Mouse (Mus musculus) midbrain, embryonic 13.5 days (tissue): ENCODE data around the gene Cdc42bpa. TPM values are rescaled to one million over a fixed set of nuclear protein-coding genes. Genes with fewer than 3 reads are reported as not detected.

Experiments
- ATAC-seq: fragments of 200-750 bp; cut with Nextera tagmentation; 2 replicates; pipeline ENCODE4 v1.8.0; 2017; ENCODE audit warnings: mild to moderate bottlenecking, moderate TSS enrichment, moderate library complexity
- H3K27ac ChIP-seq: fragments of 300-500 bp; sonication (generic); 2 replicates; pipeline ENCODE4 v1.5.1; 2015; ENCODE audit warnings: inconsistent platforms, mild to moderate bottlenecking, moderate library complexity
- H3K27me3 ChIP-seq: fragments of 300-500 bp; sonication (generic); 2 replicates; pipeline ENCODE4 v1.6.1; 2015; ENCODE audit warnings: mild to moderate bottlenecking, inconsistent platforms
- H3K36me3 ChIP-seq: fragments of 300-500 bp; sonication (generic); 2 replicates; pipeline ENCODE4 v1.6.1; 2015; ENCODE audit warnings: mild to moderate bottlenecking, inconsistent platforms
- H3K4me1 ChIP-seq: fragments of 300-500 bp; sonication (generic); replicated peaks from 2 replicates; pipeline ENCODE4 v1.6.1; 2015; ENCODE audit warnings: inconsistent platforms
- H3K4me2 ChIP-seq: fragments of 300-500 bp; sonication (generic); replicated peaks from 2 replicates; pipeline ENCODE4 v1.6.1; 2015; ENCODE audit warnings: moderate library complexity, mild to moderate bottlenecking, inconsistent platforms
- H3K4me3 ChIP-seq: fragments of 300-500 bp; sonication (generic); replicated peaks from 2 replicates; pipeline ENCODE4 v1.5.1; 2015; ENCODE audit warnings: mild to moderate bottlenecking, inconsistent platforms
- H3K9ac ChIP-seq: fragments of 300-500 bp; sonication (generic); replicated peaks from 2 replicates; pipeline ENCODE4 v1.6.1; 2015; ENCODE audit warnings: mild to moderate bottlenecking, inconsistent platforms
- H3K9me3 ChIP-seq: fragments of 300-500 bp; sonication (generic); 2 replicates; pipeline ENCODE4 v1.6.1; 2016; ENCODE audit warnings: mild to moderate bottlenecking, inconsistent platforms
- WGBS: fragments of 180-500 bp; shearing (Covaris S2); methylation state at CpG from one replicate; pipeline ENCODE4 v1.1.7; 2015; 5-methylcytosine and 5-hydroxymethylcytosine counted together
- polyA plus RNA-seq: library from polyadenylated mRNA; unstranded; fragments of >200 nt; fragmentation: Nextera tagmentation; extraction: Ambion mirVana; gene quantifications from 2 replicates; pipeline ENCODE4 v1.2.1, GENCODE M21; 2015

Gene Cdc42bpa
- polyA plus RNA-seq, 1 experiment from 2014 or later, result 20.8 TPM

- H3K36me3 ChIP-seq, result no peaks in the 10 kb centered on the region
- ATAC-seq, result no peak
- H3K27ac ChIP-seq, result no peak overlapping the region
- H3K4me1 ChIP-seq, result peaks cover 39% of the 10 kb centered on the region
- no peaks in the 10 kb centered on the region for H3K27me3 ChIP-seq
- H3K9me3 ChIP-seq, result no peaks in the 10 kb centered on the region
- H3K4me3 ChIP-seq, result peak overlapping the region; percentile 77
- peak overlapping the region; percentile 94 for H3K9ac ChIP-seq
- 45% methylated on average over 4 of the region's 4 CpGs for WGBS
- peak overlapping the region; percentile 65 for H3K4me2 ChIP-seq
These were observed 1.5 kb downstream of the Cdc42bpa start for GRCm38 (mm10) chr1:179961777-179962176.

- Histone ChIP-seq H3K4me3 (no peak overlapping the region), H3K9me3 (no peaks in the 10 kb centered on the region), H3K4me2 (no peak overlapping the region), H3K27ac (no peak overlapping the region), H3K27me3 (no peaks in the 10 kb centered on the region), H3K36me3 (no peaks in the 10 kb centered on the region), H3K4me1 (peaks cover 6% of the 10 kb centered on the region), H3K9ac (no peak overlapping the region)
- no peak for ATAC-seq
- 80% methylated on average over 5 of the region's 5 CpGs for WGBS
These were observed 9.6 kb downstream of the Cdc42bpa start for GRCm38 (mm10) chr1:179969776-179970428.

GRCm38 (mm10) chr1:179975021-179975420 is 14.7 kb downstream of the Cdc42bpa start:
- H3K9me3 ChIP-seq, result no peaks in the 10 kb centered on the region
- no peak overlapping the region for H3K4me2 ChIP-seq
- H3K4me3 ChIP-seq, result no peak overlapping the region
- H3K4me1 ChIP-seq, result peaks cover 12% of the 10 kb centered on the region
- no peak overlapping the region for H3K9ac ChIP-seq
- 79% methylated on average over 6 of the region's 6 CpGs for WGBS
- no peaks in the 10 kb centered on the region for H3K27me3 ChIP-seq
- no peaks in the 10 kb centered on the region for H3K36me3 ChIP-seq
- no peak overlapping the region for H3K27ac ChIP-seq
- no peak for ATAC-seq

GRCm38 (mm10) chr1:179975645-179976275 is 15.5 kb downstream of the Cdc42bpa start:
- Histone ChIP-seq H3K4me1 (peaks cover 12% of the 10 kb centered on the region), H3K27ac (no peak overlapping the region), H3K9me3 (no peaks in the 10 kb centered on the region), H3K36me3 (no peaks in the 10 kb centered on the region), H3K9ac (no peak overlapping the region), H3K27me3 (no peaks in the 10 kb centered on the region), H3K4me2 (no peak overlapping the region), H3K4me3 (no peak overlapping the region)
- WGBS, result 80% methylated on average over 5 of the region's 5 CpGs
- no peak for ATAC-seq

GRCm38 (mm10) chr1:179977437-179977836 is 17.2 kb downstream of the Cdc42bpa start:
- Histone ChIP-seq H3K9ac (no peak overlapping the region), H3K4me1 (peaks cover 12% of the 10 kb centered on the region), H3K4me2 (no peak overlapping the region), H3K4me3 (no peak overlapping the region), H3K9me3 (peaks cover 7% of the 10 kb centered on the region), H3K36me3 (peaks cover 6% of the 10 kb centered on the region; the same call in 1 of the 2 replicates), H3K27me3 (no peaks in the 10 kb centered on the region), H3K27ac (no peak overlapping the region)
- ATAC-seq, result no peak
- WGBS, result 84% methylated on average over 6 of the region's 6 CpGs

- no peaks in the 10 kb centered on the region for H3K27me3 ChIP-seq
- WGBS, result 85% methylated on average over 1 of the region's 1 CpGs
These were observed 18.5 kb downstream of the Cdc42bpa start for GRCm38 (mm10) chr1:179978742-179979141.

GRCm38 (mm10) chr1:179981680-179982079 is 21.4 kb downstream of the Cdc42bpa start:
- Histone ChIP-seq H3K4me3 (no peak overlapping the region), H3K9ac (no peak overlapping the region), H3K4me1 (no peaks in the 10 kb centered on the region), H3K36me3 (peaks cover 13% of the 10 kb centered on the region), H3K27me3 (no peaks in the 10 kb centered on the region), H3K9me3 (peaks cover 7% of the 10 kb centered on the region), H3K4me2 (no peak overlapping the region), H3K27ac (no peak overlapping the region)
- ATAC-seq, result no peak

More at GRCm38 (mm10) chr1:179978742-179979141, 18.5 kb downstream of the Cdc42bpa start:
- Histone ChIP-seq H3K4me2 (no peak overlapping the region), H3K9ac (no peak overlapping the region), H3K4me1 (0 out of 2 replicates have a peak, but pooled peaks cover 6% of the 10 kb centered on the region), H3K9me3 (peaks cover 7% of the 10 kb centered on the region), H3K36me3 (peaks cover 6% of the 10 kb centered on the region; the same call in 1 of the 2 replicates), H3K4me3 (no peak overlapping the region), H3K27ac (no peak overlapping the region)
- no peak for ATAC-seq

GRCm38 (mm10) chr1:179982183-179982582 is 21.9 kb downstream of the Cdc42bpa start:
- Histone ChIP-seq H3K9ac (no peak overlapping the region), H3K4me2 (no peak overlapping the region), H3K36me3 (peaks cover 13% of the 10 kb centered on the region), H3K27ac (no peak overlapping the region), H3K27me3 (no peaks in the 10 kb centered on the region), H3K9me3 (peaks cover 7% of the 10 kb centered on the region), H3K4me1 (no peaks in the 10 kb centered on the region), H3K4me3 (no peak overlapping the region)
- 86% methylated on average over 1 of the region's 1 CpGs for WGBS
- ATAC-seq, result no peak

GRCm38 (mm10) chr1:179982933-179983332 is 22.7 kb downstream of the Cdc42bpa start:
- no peak for ATAC-seq
- no peak overlapping the region for H3K4me2 ChIP-seq
- H3K27me3 ChIP-seq, result no peaks in the 10 kb centered on the region
- no peak overlapping the region for H3K4me3 ChIP-seq
- H3K9me3 ChIP-seq, result peaks cover 7% of the 10 kb centered on the region
- H3K9ac ChIP-seq, result no peak overlapping the region
- H3K4me1 ChIP-seq, result no peaks in the 10 kb centered on the region
- WGBS, result 92% methylated on average over 1 of the region's 1 CpGs
- peaks cover 13% of the 10 kb centered on the region for H3K36me3 ChIP-seq
- no peak overlapping the region for H3K27ac ChIP-seq

- no peak overlapping the region for H3K9ac ChIP-seq
- 29% methylated on average over 1 of the region's 1 CpGs for WGBS
- peaks cover 7% of the 10 kb centered on the region for H3K9me3 ChIP-seq
- H3K4me1 ChIP-seq, result no peaks in the 10 kb centered on the region
- peaks cover 13% of the 10 kb centered on the region for H3K36me3 ChIP-seq
- no peak for ATAC-seq
- H3K4me2 ChIP-seq, result no peak overlapping the region
- H3K27ac ChIP-seq, result no peak overlapping the region
- H3K27me3 ChIP-seq, result no peaks in the 10 kb centered on the region
- no peak overlapping the region for H3K4me3 ChIP-seq
These were observed 23.9 kb downstream of the Cdc42bpa start for GRCm38 (mm10) chr1:179984171-179984570.

GRCm38 (mm10) chr1:179991660-179992235 is 31.5 kb downstream of the Cdc42bpa start:
- Histone ChIP-seq H3K27me3 (no peaks in the 10 kb centered on the region), H3K4me3 (no peak overlapping the region), H3K4me1 (0 out of 2 replicates have a peak, but pooled peaks cover 3% of the 10 kb centered on the region), H3K9me3 (no peaks in the 10 kb centered on the region), H3K9ac (no peak overlapping the region), H3K4me2 (no peak overlapping the region), H3K27ac (no peak overlapping the region), H3K36me3 (no peaks in the 10 kb centered on the region)
- WGBS, result 93% methylated on average over 6 of the region's 6 CpGs
- no peak for ATAC-seq

- ATAC-seq, result no peak
- Histone ChIP-seq H3K4me2 (no peak overlapping the region), H3K4me3 (no peak overlapping the region), H3K4me1 (0 out of 2 replicates have a peak, but pooled peaks cover 3% of the 10 kb centered on the region), H3K36me3 (no peaks in the 10 kb centered on the region), H3K27ac (no peak overlapping the region), H3K9me3 (no peaks in the 10 kb centered on the region), H3K9ac (no peak overlapping the region), H3K27me3 (no peaks in the 10 kb centered on the region)
- 97% methylated on average over 1 of the region's 1 CpGs for WGBS
These were observed 32.0 kb downstream of the Cdc42bpa start for GRCm38 (mm10) chr1:179992255-179992654.
